Comparison of ENCODE assay signal across 8 mouse cellular contexts in genomic region chr11:30024261-30025071, GRCm38 (mm10). TPM values are rescaled to one million over a fixed set of nuclear protein-coding genes. Genes with fewer than 3 reads are reported as not detected.
A peak's percentile ranks its signal among the peaks of the same experiment; 100 is the strongest.
DNase-seq lines count a peak whose midpoint lies in the region; ATAC-seq and TF ChIP-seq lines count a peak whose summit lies in the region.

No protein-coding gene starts in this region.

- no peaks in the 10 kb centered on the region for H3K36me3 ChIP-seq in hindbrain, embryonic 10.5 days
- H3K36me3 ChIP-seq in lung, embryonic 15.5 days: no peaks in the 10 kb centered on the region

- WGBS in cerebellum, adult 2 months: under 1% methylated on average over 57 of the region's 57 CpGs
- whole genome bisulfite sequencing in hindbrain, embryonic 10.5 days: under 1% methylated on average over 57 of the region's 57 CpGs
- 1% methylated on average over 57 of the region's 57 CpGs for WGBS in lung, embryonic 15.5 days

- peak overlapping the region; percentile 96 for H3K4me2 ChIP-seq in lung, embryonic 15.5 days

- H3K27me3 ChIP-seq in cerebellum, adult 2 months (ENCODE audit: control insufficient read depth, insufficient read depth, low read length): no peaks in the 10 kb centered on the region
- H3K27me3 ChIP-seq in hindbrain, embryonic 10.5 days (ENCODE audit: insufficient read depth, poor library complexity, severe bottlenecking): peaks cover 31% of the 10 kb centered on the region
- H3K27me3 ChIP-seq in lung, embryonic 15.5 days: peaks cover 23% of the 10 kb centered on the region

- H3K27ac ChIP-seq in cerebellum, adult 2 months (ENCODE audit: insufficient read depth, low read length): peak overlapping the region; percentile 71
- peak overlapping the region; percentile 53; the same call in 1 of the 2 replicates for H3K27ac ChIP-seq in hindbrain, embryonic 10.5 days
- no peak overlapping the region for H3K27ac ChIP-seq in lung, embryonic 15.5 days

- 0 out of 2 replicates have a peak, but pooled peaks have one; percentile 22 for TF ChIP-seq POLR2A in cerebellum, adult 2 months (IDR thresholded peaks at IDR 0.05; ENCODE audit: borderline replicate concordance, insufficient read depth, low read length)

- ATAC-seq in lung, embryonic 15.5 days (ENCODE audit: borderline replicate concordance, extremely low read depth, low FRiP score, low TSS enrichment): no peak

- no peaks in the 10 kb centered on the region for H3K4me1 ChIP-seq in cerebellum, adult 2 months (ENCODE audit: control insufficient read depth, insufficient read depth, low read length)
- H3K4me1 ChIP-seq in hindbrain, embryonic 10.5 days (replicated peaks): peaks cover 14% of the 10 kb centered on the region
- peaks cover 13% of the 10 kb centered on the region; the same call in 1 of the 2 replicates for H3K4me1 ChIP-seq in lung, embryonic 15.5 days

- DNase-seq in R1 (ENCODE audit: low read depth, low spot score): peak; percentile 42
- peak; percentile 72 to 80 for DNase-seq in cerebellum, adult 2 months
- DNase-seq in frontal cortex, adult 2 months (ENCODE audit: extremely low spot score in 1 of 2, low spot score in 1 of 2): peak; percentile 19 to 41
- peak; percentile 61 for DNase-seq in hindbrain, embryonic 10.5 days (ENCODE audit: low spot score)
- DNase-seq in layer of hippocampus, adult 9-11 months: peak; percentile 41
- peak; percentile 15 for DNase-seq in retina, adult 2 months (ENCODE audit: low read depth, low spot score)
- DNase-seq in c-Kit-positive CD71-positive TER-119-positive erythroid progenitor cells, embryonic 14.5 days (ENCODE audit: low spot score): no peak

- TF ChIP-seq CTCF in cerebellum, adult 2 months (IDR thresholded peaks at IDR 0.05; ENCODE audit: borderline replicate concordance, insufficient read depth, low read depth, low read length): no peak

- peak overlapping the region; percentile 74 for H3K4me3 ChIP-seq in cerebellum, adult 2 months (replicated peaks; ENCODE audit: insufficient read depth, low read depth, low read length)
- H3K4me3 ChIP-seq in hindbrain, embryonic 10.5 days: peak overlapping the region; percentile 68
- H3K4me3 ChIP-seq in lung, embryonic 15.5 days: peak overlapping the region; percentile 57

- peak overlapping the region; percentile 33 for H3K9ac ChIP-seq in lung, embryonic 15.5 days

- H3K9me3 ChIP-seq in hindbrain, embryonic 10.5 days: no peaks in the 10 kb centered on the region
- H3K9me3 ChIP-seq in lung, embryonic 15.5 days: no peaks in the 10 kb centered on the region

RNA-seq across cellular contexts. Expression of gene Eml6, which starts 1.4 kb away (rescaled TPM):
- 28.7 and 29.2 TPM in 2 replicates for polyA plus RNA-seq in cerebellum, adult 2 months (2012; rRNA removed)
- polyA plus RNA-seq in frontal cortex, adult 2 months (2012; rRNA removed): 37.4 and 39.6 TPM in 2 replicates
- 0.63 and 0.95 TPM in 2 replicates for polyA plus RNA-seq in hindbrain, embryonic 10.5 days (2016; fragmentation: Nextera tagmentation; extraction: Ambion mirVana)
- 0.59 and 0.69 TPM in 2 replicates for polyA plus RNA-seq in lung, embryonic 15.5 days (2015; fragmentation: Nextera tagmentation; extraction: Ambion mirVana)

Comparison
In these comparisons a context has a peak if more than half of its experiments do, and no peak if none do; other contexts are left out.
1. RNA of gene Eml6, which starts 1.4 kb away (polyA plus RNA-seq): 37.4 to 39.6 TPM in frontal cortex, adult 2 months and 28.7 to 29.2 TPM in cerebellum, adult 2 months; 0.63 to 0.95 TPM in hindbrain, embryonic 10.5 days and 0.59 to 0.69 TPM in lung, embryonic 15.5 days; every median in the first group is over 10 times any median in the second.
2. Peak in every context shown above with its lines, with median percentiles within 50 percentile points of each other: H3K4me3 ChIP-seq.